Mouse (Mus musculus): ENCODE measurements around the gene Shb. TPM values are rescaled to one million over a fixed set of nuclear protein-coding genes. Genes with fewer than 3 reads are reported as not detected.
A peak's percentile ranks its signal among the peaks of the same experiment; 100 is the strongest.

The Shb gene
- polyA plus RNA-seq (2015; fragmentation: Nextera tagmentation; extraction: Ambion mirVana): 9.1 and 9.9 TPM in 2 replicates

GRCm38 (mm10) chr4:45532375-45532774, at the start of gene Shb:
Shb (minus strand) TSS chr4:45532470.
- Histone ChIP-seq H3K4me1 (peaks cover 63% of the 10 kb centered on the region), H3K27ac (replicated peaks) (peak within 1 kb of the TSS; percentile 95), H3K27me3 (no peaks in the 10 kb centered on the region), H3K4me2 (replicated peaks) (peak within 1 kb of the TSS; percentile 96), H3K36me3 (no peaks in the 10 kb centered on the region), H3K9me3 (replicated peaks) (no peaks in the 10 kb centered on the region), H3K9ac (no peak within 1 kb of the TSS), H3K4me3 (replicated peaks) (peak within 1 kb of the TSS; percentile 81)
- under 1% methylated on average over 7 of the region's 7 CpGs for WGBS
- ATAC-seq (ENCODE audit: insufficient number of reproducible peaks, low FRiP score, low TSS enrichment, low read depth): peak; percentile 56

- H3K27ac ChIP-seq (replicated peaks): no peak overlapping the region
- ATAC-seq (ENCODE audit: insufficient number of reproducible peaks, low FRiP score, low TSS enrichment, low read depth): no peak
These were observed 48.8 kb upstream of the Shb start for GRCm38 (mm10) chr4:45581095-45581494.

GRCm38 (mm10) chr4:45578554-45579370, 46.5 kb upstream of the Shb start:
- no peak overlapping the region for H3K27ac ChIP-seq (replicated peaks)
- H3K27me3 ChIP-seq: no peaks in the 10 kb centered on the region
- no peaks in the 10 kb centered on the region for H3K9me3 ChIP-seq (replicated peaks)
- 30% methylated on average over 22 of the region's 22 CpGs for WGBS
- H3K9ac ChIP-seq: no peak overlapping the region
- no peak overlapping the region for H3K4me3 ChIP-seq (replicated peaks)
- H3K36me3 ChIP-seq: no peaks in the 10 kb centered on the region
- H3K4me1 ChIP-seq: peaks cover 6% of the 10 kb centered on the region; the same call in 1 of the 2 replicates
- H3K4me2 ChIP-seq (replicated peaks): no peak overlapping the region
- no peak for ATAC-seq (ENCODE audit: insufficient number of reproducible peaks, low FRiP score, low TSS enrichment, low read depth)

More at GRCm38 (mm10) chr4:45581095-45581494, 48.8 kb upstream of the Shb start:
- no peaks in the 10 kb centered on the region for H3K36me3 ChIP-seq
- no peaks in the 10 kb centered on the region for H3K9me3 ChIP-seq (replicated peaks)
- H3K9ac ChIP-seq: no peak overlapping the region
- H3K27me3 ChIP-seq: peaks cover 7% of the 10 kb centered on the region; the same call in 1 of the 2 replicates
- no peak overlapping the region for H3K4me3 ChIP-seq (replicated peaks)
- no peak overlapping the region for H3K4me2 ChIP-seq (replicated peaks)
- WGBS: 87% methylated on average over 6 of the region's 6 CpGs
- 0 out of 2 replicates have a peak, but pooled peaks cover 8% of the 10 kb centered on the region for H3K4me1 ChIP-seq

- H3K4me3 ChIP-seq (replicated peaks): no peak overlapping the region
- WGBS: 33% methylated on average over 8 of the region's 8 CpGs
- H3K4me2 ChIP-seq (replicated peaks): no peak overlapping the region; the same call in 1 of the 2 replicates
- H3K4me1 ChIP-seq: peaks cover 6% of the 10 kb centered on the region; the same call in 1 of the 2 replicates
- no peaks in the 10 kb centered on the region for H3K9me3 ChIP-seq (replicated peaks)
- no peaks in the 10 kb centered on the region for H3K27me3 ChIP-seq
- no peak for ATAC-seq (ENCODE audit: insufficient number of reproducible peaks, low FRiP score, low TSS enrichment, low read depth)
- no peaks in the 10 kb centered on the region for H3K36me3 ChIP-seq
- no peak overlapping the region for H3K27ac ChIP-seq (replicated peaks)
- H3K9ac ChIP-seq: no peak overlapping the region
These were observed 45.4 kb upstream of the Shb start for GRCm38 (mm10) chr4:45577631-45578030.

GRCm38 (mm10) chr4:45574614-45575169, 42.4 kb upstream of the Shb start:
- no peak; the same call in 1 of the 2 replicates for ATAC-seq (ENCODE audit: insufficient number of reproducible peaks, low FRiP score, low TSS enrichment, low read depth)
- Histone ChIP-seq H3K27me3 (no peaks in the 10 kb centered on the region), H3K4me3 (replicated peaks) (no peak overlapping the region), H3K9ac (no peak overlapping the region), H3K9me3 (replicated peaks) (no peaks in the 10 kb centered on the region), H3K4me1 (peaks cover 6% of the 10 kb centered on the region; the same call in 1 of the 2 replicates), H3K4me2 (replicated peaks) (no peak overlapping the region), H3K36me3 (no peaks in the 10 kb centered on the region), H3K27ac (replicated peaks) (no peak overlapping the region)
- WGBS: 35% methylated on average over 15 of the region's 15 CpGs

GRCm38 (mm10) chr4:45569521-45569920, 37.3 kb upstream of the Shb start:
- 66% methylated on average over 5 of the region's 5 CpGs for WGBS
- H3K9me3 ChIP-seq (replicated peaks): no peaks in the 10 kb centered on the region
- H3K4me3 ChIP-seq (replicated peaks): no peak overlapping the region
- no peaks in the 10 kb centered on the region for H3K36me3 ChIP-seq
- H3K27ac ChIP-seq (replicated peaks): no peak overlapping the region
- no peak overlapping the region for H3K9ac ChIP-seq
- no peaks in the 10 kb centered on the region for H3K27me3 ChIP-seq
- no peaks in the 10 kb centered on the region; the same call in 1 of the 2 replicates for H3K4me1 ChIP-seq
- ATAC-seq (ENCODE audit: insufficient number of reproducible peaks, low FRiP score, low TSS enrichment, low read depth): no peak
- H3K4me2 ChIP-seq (replicated peaks): no peak overlapping the region

- H3K27me3 ChIP-seq: no peaks in the 10 kb centered on the region
- H3K4me2 ChIP-seq (replicated peaks): no peak overlapping the region
- no peaks in the 10 kb centered on the region for H3K4me1 ChIP-seq
- H3K9me3 ChIP-seq (replicated peaks): no peaks in the 10 kb centered on the region
- H3K27ac ChIP-seq (replicated peaks): no peak overlapping the region
- H3K4me3 ChIP-seq (replicated peaks): no peak overlapping the region
- H3K9ac ChIP-seq: no peak overlapping the region
- WGBS: 84% methylated on average over 5 of the region's 5 CpGs
- ATAC-seq (ENCODE audit: insufficient number of reproducible peaks, low FRiP score, low TSS enrichment, low read depth): no peak
- H3K36me3 ChIP-seq: no peaks in the 10 kb centered on the region
These were observed 25.9 kb upstream of the Shb start for GRCm38 (mm10) chr4:45558211-45558610.

GRCm38 (mm10) chr4:45552571-45552970, 20.3 kb upstream of the Shb start:
- Histone ChIP-seq H3K4me1 (no peaks in the 10 kb centered on the region), H3K9ac (no peak overlapping the region), H3K36me3 (no peaks in the 10 kb centered on the region), H3K27ac (replicated peaks) (no peak overlapping the region), H3K27me3 (no peaks in the 10 kb centered on the region), H3K4me3 (replicated peaks) (no peak overlapping the region), H3K4me2 (replicated peaks) (no peak overlapping the region), H3K9me3 (replicated peaks) (no peaks in the 10 kb centered on the region)
- 59% methylated on average over 4 of the region's 4 CpGs for WGBS
- no peak for ATAC-seq (ENCODE audit: insufficient number of reproducible peaks, low FRiP score, low TSS enrichment, low read depth)

GRCm38 (mm10) chr4:45550970-45551369, 18.7 kb upstream of the Shb start:
- Histone ChIP-seq H3K4me2 (replicated peaks) (no peak overlapping the region), H3K27ac (replicated peaks) (no peak overlapping the region), H3K9ac (no peak overlapping the region), H3K4me1 (no peaks in the 10 kb centered on the region), H3K36me3 (no peaks in the 10 kb centered on the region), H3K4me3 (replicated peaks) (no peak overlapping the region), H3K27me3 (no peaks in the 10 kb centered on the region), H3K9me3 (replicated peaks) (no peaks in the 10 kb centered on the region)
- WGBS: 70% methylated on average over 2 of the region's 2 CpGs
- no peak; the same call in 1 of the 2 replicates for ATAC-seq (ENCODE audit: insufficient number of reproducible peaks, low FRiP score, low TSS enrichment, low read depth)

- no peak for ATAC-seq (ENCODE audit: insufficient number of reproducible peaks, low FRiP score, low TSS enrichment, low read depth)
- H3K36me3 ChIP-seq: no peaks in the 10 kb centered on the region
These were observed 17.2 kb upstream of the Shb start for GRCm38 (mm10) chr4:45549514-45549913.

GRCm38 (mm10) chr4:45545851-45546250, 13.6 kb upstream of the Shb start:
- H3K9ac ChIP-seq: no peak overlapping the region
- H3K27ac ChIP-seq (replicated peaks): peak overlapping the region; percentile 17; the same call in 1 of the 2 replicates
- H3K36me3 ChIP-seq: no peaks in the 10 kb centered on the region
- H3K4me1 ChIP-seq: no peaks in the 10 kb centered on the region
- no peak overlapping the region for H3K4me3 ChIP-seq (replicated peaks)
- no peaks in the 10 kb centered on the region for H3K27me3 ChIP-seq
- 54% methylated on average over 8 of the region's 8 CpGs for WGBS
- no peaks in the 10 kb centered on the region for H3K9me3 ChIP-seq (replicated peaks)
- no peak overlapping the region for H3K4me2 ChIP-seq (replicated peaks)
- no peak for ATAC-seq (ENCODE audit: insufficient number of reproducible peaks, low FRiP score, low TSS enrichment, low read depth)

More at GRCm38 (mm10) chr4:45549514-45549913, 17.2 kb upstream of the Shb start:
- Histone ChIP-seq H3K9me3 (replicated peaks) (no peaks in the 10 kb centered on the region), H3K4me3 (replicated peaks) (no peak overlapping the region), H3K4me1 (no peaks in the 10 kb centered on the region), H3K4me2 (replicated peaks) (no peak overlapping the region), H3K9ac (no peak overlapping the region), H3K27ac (replicated peaks) (no peak overlapping the region), H3K27me3 (no peaks in the 10 kb centered on the region)
- 70% methylated on average over 5 of the region's 5 CpGs for WGBS
